Mouse (Mus musculus): ENCODE data around the gene H2afy. TPM values are rescaled to one million over a fixed set of nuclear protein-coding genes. Genes with fewer than 3 reads are reported as not detected.
A peak's percentile ranks its signal among the peaks of the same experiment; 100 is the strongest.

H2afy gene
- total RNA-seq, 2 experiments from 2014 or later: 97.2 to 108 TPM

DNA sequence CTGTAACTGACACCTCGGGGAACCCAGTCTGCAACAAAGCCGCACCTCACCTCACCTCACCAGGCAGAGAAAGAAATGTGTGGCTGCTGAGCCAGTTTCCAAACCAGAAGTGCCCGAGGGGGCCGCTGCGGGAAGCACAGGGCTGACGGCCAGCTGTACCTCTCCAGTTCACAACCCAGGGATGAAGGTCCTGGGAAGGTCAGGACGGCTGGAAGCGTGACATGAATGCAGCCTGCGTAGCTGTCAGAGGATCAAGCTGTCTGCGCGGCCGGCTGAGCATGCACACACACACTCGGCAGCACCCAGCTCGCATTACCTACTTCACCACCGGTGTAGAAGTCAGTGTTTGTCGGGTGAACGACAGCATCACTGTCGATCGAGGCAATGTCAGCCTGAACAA lies 48.2 kb downstream of the H2afy start:
- intact Hi-C loops (cut with DNase I): no loop called here
- no peak for DNase-seq (ENCODE audit: low spot score in 2 of 2)

DNA sequence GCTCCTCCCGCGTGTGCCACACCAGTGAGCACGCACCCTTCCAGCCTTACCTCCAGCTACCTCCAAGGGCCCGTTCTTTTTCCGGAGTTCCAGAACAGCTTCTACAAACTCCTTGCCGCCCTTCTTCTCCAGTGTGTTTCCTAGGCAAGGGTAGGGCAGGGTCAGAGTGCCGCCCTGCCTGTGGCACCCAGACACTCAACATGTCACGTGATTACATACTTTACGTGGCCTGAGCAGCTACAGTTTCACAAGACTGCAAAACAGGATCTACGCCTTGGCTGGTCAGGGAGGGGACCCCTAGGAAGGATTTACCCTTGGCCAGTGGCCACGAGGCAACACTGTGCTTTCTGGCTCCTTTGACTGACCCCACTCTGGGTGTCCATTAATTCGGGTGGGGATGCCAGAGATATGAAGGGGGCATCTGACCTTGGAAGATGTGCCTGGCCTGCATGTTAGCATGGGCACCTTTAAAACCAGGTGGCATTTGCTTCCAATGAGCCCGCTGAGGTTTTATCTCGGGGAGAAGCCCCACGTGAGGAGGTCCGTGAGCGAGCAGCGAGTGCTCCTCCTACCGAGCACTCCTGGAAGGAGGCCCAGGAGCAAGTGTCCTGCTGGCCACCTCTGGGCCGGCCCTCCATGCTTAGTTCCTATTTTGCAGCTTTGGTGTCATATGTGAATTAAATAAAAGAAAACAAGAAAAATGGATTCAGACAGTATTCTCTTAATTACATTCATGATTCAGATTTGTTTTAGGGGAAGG lies 51.8 kb downstream of the H2afy start:
- intact Hi-C loops (cut with DNase I): no loop called here
- no peak for DNase-seq (ENCODE audit: low spot score in 2 of 2)

DNA sequence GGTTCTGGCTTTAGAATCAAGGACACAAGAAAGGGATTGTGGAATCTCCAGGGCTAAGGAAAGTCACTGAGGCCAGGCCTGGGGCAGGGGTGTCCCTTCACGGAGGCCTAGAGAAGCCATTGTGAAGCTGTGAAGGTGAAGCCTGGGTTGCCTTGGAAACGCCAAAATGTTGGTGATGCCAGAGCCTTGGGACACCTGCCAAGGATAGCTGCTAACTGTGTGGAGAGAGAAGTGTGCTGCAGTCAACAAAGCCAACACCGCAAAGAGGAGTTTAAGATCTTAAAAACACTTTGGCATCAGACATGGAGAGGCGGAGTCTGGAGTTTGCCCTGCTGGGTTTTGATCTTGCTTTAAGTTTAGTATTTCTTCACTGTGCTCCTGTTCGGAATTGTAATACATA lies 54.5 kb downstream of the H2afy start:
- intact Hi-C loops (cut with DNase I): no loop called here
- no peak for DNase-seq (ENCODE audit: low spot score in 2 of 2)

DNA sequence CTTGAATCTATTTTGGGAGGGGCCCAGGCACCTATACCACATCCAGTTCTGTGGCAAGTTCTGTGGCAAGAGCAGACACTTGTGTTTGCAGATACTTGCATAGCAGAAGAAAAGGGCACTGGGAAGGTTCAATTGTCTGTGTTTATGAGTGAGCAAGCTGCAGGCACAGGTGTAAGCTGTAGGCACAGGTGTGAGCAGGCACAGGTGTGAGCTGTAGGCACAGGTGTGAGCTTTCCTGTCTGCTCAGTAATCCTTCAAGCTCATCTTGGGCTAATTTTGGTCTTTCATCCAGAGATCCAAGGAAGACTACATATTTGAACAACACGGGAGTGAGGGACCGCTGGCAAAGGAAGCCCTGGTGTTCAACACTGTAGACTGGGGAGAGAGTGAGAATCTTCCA lies 56.5 kb downstream of the H2afy start:
- intact Hi-C loops (cut with DNase I): loop anchor here (10.0 kb wide), 1 partner anchor 245 kb away; the partner anchor contains the start of gene Pitx1
- no peak for DNase-seq (ENCODE audit: low spot score in 2 of 2)

DNA sequence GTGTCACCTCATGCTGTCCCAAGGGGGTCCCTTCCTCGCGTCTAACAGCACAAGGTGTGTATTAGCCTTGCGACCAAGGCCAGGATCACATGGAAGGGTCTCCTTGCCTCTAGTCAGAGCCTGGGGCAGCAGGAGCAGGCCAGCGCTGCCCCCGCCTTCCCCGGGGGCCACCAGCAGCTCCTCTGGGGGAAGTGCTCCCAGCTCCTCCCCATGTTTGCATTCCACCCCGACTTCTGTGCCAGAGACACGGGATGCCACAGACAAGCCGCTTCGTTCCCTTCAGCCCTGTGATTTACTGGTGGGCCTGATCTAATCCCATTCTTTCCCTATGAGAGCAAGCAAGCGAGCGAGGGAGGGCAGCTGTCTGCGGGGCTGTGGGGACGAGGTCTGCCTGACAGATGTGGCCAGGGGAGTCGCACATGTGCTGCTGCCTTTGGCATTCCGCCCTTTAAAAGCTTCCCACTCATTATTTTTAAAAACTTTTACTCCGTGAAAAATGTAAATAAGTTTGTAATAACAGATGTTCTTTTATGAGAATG lies 57.4 kb downstream of the H2afy start:
- intact Hi-C loops (cut with DNase I): loop anchor here (10.0 kb wide), 1 partner anchor 244 kb away; the partner anchor contains the start of gene Pitx1
- no peak for DNase-seq (ENCODE audit: low spot score in 2 of 2)

DNA sequence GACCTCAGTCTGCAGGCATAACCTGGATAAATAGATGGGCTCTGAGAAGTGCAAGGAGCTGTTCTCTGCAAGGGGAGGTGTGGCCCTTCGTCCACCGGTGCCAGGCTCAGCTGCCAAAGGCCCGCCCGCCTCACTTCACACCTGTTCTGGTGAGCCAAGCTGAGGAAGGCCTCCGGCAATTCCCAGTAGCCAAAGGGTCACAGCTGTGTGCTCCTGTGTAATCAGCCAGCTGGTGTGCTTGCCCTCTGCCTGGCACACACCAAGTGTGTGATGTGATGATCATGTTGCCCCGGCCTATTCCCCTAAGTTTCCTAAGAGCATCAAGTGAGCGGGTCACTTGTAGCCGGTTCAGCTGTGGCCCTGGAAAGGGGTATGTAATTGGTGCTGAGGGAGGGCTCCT lies 60.2 kb downstream of the H2afy start:
- no peak for DNase-seq (ENCODE audit: low spot score in 2 of 2)
- intact Hi-C loops (cut with DNase I): loop anchor here (10.0 kb wide), 1 partner anchor 241 kb away; the partner anchor contains the start of gene Pitx1

DNA sequence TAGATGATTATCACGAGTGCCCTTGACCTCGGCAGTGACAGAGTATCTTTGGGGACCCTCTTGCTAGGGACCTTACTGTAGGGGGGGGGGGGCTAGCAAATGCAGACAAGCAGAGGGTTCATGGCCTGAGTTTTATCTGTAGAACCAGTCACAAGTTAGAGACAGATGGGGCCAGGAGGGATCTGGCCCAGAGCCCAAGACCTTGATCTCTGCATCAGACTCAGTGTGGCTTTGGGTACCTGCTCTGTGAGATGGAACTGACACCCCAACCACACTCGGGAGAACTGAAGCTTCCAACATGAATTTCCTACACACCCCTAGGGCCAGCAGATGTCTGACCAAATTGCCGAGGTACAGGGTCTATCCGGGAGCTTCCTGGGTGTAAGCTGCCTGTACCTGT lies 63.0 kb downstream of the H2afy start:
- DNase-seq (ENCODE audit: low spot score in 2 of 2): no peak
- intact Hi-C loops (cut with DNase I): loop anchor here (10.0 kb wide), 1 partner anchor 238 kb away; the partner anchor contains the start of gene Pitx1

DNA sequence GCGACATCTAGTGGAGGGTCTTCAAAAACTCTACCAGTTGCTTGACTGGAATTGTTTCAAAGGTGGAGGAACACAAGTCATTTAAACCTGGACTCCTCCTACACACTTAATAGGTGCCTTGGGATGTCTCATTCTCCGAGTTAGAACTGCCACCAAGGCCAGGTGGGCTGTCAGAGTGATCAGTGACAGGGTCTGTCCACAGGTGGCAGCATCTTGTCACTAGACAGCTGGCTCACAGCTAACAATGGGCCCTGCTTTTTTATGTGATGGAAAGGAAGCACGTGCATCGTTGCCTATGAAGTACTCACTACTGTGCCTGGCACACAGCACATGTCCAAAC lies 63.9 kb downstream of the H2afy start:
- peak; percentile 33 to 48 for DNase-seq (ENCODE audit: low spot score in 2 of 2)
- intact Hi-C loops (cut with DNase I): loop anchor here (10.0 kb wide), 1 partner anchor 237 kb away; the partner anchor contains the start of gene Pitx1

DNA sequence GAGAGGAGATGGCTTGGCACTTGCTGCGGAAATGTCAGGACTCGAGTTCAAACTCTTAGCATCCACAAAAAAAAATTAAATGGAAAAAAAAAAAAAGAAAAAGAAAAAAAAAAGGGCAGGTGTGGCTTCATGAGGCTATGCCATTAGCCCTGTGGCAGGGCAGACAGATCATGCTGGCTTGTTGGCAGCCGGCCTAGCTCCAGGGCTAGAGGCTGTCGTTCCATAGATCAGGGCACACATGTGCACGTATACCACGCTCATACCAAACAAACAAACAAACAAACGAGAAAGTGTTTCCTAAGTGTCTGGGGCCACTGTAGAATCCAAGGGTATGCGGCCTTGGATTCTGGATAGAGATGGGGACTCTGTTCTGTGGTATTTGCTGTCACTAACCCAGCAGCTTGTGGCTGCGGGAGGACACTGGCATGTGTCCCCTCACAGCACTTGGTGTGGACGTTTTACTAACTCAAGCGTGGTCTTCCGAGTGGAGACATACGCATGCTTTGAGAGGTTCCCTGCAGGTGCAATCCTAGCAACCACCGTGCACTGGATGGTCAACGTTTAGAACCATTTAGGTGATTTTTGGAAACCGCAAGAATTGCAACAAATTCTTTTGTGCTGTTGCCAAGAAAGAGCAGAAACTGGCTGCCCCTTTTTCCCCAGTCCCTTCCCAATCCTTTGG lies 64.4 kb downstream of the H2afy start:
- no peak for DNase-seq (ENCODE audit: low spot score in 2 of 2)
- intact Hi-C loops (cut with DNase I): loop anchor here (10.0 kb wide), 1 partner anchor 237 kb away; the partner anchor contains the start of gene Pitx1

DNA sequence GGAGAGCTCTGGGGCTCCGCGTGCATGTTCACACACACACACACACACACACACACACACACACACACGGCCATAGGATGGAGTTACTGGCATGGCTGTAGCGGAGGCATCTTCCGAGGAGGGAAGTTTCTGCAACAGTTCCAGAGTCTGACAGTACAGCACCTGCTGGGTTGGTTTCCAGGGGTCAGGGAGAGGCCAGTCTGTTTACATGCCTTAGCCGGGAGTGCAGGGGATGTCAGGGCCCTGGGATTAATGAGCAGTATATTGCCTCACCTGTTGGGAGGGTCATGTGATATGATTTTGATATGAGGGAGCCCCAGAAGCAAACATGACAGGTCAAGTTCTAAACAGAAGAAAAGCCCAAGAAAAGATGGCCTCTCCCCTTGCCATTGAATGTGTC lies 66.5 kb downstream of the H2afy start:
- intact Hi-C loops (cut with DNase I): loop anchor here (10.0 kb wide), 1 partner anchor 235 kb away; the partner anchor contains the start of gene Pitx1
- no peak for DNase-seq (ENCODE audit: low spot score in 2 of 2)

DNA sequence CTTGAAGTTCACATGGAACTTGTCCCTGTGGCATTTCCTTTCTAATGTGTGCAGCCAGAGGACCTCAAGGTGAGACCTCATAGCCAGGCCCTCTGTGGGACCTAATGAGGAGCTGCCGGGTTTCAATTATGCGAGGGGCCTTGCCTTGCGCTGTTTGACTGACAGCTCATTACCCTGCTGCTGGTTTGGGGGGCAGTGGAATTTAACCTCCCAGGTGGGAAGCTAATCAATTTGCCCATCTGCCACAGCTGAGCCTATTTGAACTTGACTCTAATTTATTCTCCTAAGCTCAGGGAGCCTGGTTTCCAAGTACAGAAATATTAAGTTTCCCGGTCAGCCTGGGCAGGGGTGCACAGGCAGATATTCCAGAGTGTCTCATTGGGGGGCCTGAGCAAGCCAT lies 67.6 kb downstream of the H2afy start:
- intact Hi-C loops (cut with DNase I): no loop called here
- no peak for DNase-seq (ENCODE audit: low spot score in 2 of 2)

DNA sequence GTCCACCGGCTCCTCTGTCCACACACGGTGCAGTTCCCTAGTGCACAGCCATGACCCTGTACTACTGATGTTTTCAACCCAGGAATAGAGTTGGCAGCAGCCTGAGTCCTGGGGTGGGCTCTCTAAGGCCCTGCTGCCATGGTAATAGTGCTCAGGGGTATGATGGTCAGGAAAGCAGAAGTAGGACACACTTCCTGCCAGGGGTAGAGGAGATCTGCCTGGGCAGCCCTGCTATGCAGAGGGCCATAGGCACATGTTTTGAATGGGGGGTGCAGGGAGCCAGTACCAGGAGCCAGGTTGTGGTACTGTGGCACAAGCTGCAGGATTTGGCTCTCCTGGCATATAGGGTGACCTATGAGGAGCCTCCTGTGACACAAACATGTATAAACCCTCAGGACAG lies 69.3 kb downstream of the H2afy start:
- intact Hi-C loops (cut with DNase I): no loop called here
- DNase-seq (ENCODE audit: low spot score in 2 of 2): no peak

DNA sequence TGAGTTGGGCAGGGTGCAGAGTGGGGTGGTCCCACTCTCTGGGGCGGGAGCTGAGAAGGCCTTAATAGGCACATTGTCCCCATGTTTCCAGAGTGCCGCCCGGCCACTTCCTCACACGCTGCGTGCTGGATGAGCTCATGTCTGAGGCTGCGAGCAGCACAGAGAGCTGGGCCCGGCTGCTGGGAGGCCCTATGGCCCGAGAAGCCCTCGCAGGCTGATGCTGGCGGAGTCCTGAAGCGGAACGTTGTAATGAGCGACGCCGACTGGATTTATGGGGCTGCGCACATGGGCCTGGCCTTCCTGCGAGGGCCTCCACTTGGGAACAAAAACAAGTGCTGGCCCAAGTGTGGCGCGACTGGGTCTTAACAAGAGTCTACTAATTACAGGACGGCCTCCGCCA lies 70.0 kb downstream of the H2afy start:
- no peak for DNase-seq (ENCODE audit: low spot score in 2 of 2)

DNA sequence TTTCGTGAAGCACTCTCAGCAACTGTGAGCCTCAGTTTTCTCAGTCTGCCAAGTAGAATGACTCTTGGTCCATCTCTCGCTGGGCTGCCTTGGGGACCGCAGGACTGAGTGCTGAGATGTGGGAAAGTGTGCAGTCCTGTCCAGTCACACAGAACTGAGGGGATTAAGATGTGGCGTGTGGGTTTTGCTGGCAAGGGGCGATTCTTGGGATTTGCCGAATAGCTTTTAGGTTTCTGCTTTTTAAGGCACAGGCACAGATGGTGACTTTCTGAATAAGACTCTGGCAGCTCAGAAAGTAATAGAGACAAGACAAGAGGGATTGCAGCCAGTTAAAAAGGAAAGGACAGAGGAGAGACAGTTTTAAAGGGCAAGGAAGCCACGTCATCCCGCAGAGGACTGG lies 78.4 kb downstream of the H2afy start:
- DNase-seq (ENCODE audit: low spot score in 2 of 2): no peak
- intact Hi-C loops (cut with DNase I): loop anchor here (10.0 kb wide), 1 partner anchor 213 kb away; no protein-coding TSS in a partner anchor

More for the DNA sequence above, 70.0 kb downstream of the H2afy start:
- intact Hi-C loops (cut with DNase I): no loop called here

DNA sequence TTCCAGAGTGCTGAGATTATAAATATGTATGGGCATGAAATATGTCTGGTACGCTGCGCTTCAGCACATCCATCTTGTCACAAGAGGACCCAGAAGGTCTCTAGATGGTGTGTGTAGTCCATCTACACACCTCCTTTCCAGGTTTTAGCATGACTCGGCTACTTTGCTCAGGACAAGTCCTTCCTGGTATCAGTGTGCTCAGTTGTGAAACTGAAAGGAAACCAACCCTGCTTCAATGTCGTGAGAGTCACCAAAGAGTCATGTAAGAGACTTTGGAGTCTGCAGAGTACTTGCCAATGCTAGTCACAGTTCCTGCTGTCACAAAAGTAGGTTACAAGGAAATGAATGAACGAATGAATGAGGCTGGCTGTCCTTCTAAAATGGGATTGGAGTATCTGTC lies 80.4 kb downstream of the H2afy start:
- no peak for DNase-seq (ENCODE audit: low spot score in 2 of 2)
- intact Hi-C loops (cut with DNase I): loop anchor here (10.0 kb wide), 1 partner anchor 211 kb away; no protein-coding TSS in a partner anchor

DNA sequence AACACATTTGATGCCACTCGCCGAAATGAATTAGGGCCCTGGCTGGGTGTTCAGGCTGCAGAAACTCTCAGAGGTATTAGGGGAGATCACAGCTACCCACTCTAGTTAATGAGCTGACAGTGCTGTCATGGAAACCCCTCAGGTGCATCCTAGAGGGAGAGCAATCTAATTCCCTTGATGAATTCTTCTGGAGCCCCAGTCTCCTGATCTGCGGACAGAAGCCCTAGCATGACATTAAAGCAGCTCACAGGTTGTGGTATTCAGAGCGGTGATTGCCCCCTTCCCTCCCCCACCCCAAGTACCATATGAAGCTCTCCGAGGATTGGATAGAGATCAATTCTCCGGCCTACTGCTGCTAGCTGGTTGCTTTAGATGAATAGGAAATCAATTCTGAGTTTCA lies 82.1 kb downstream of the H2afy start:
- intact Hi-C loops (cut with DNase I): loop anchor here (10.0 kb wide), 1 partner anchor 209 kb away; no protein-coding TSS in a partner anchor
- no peak for DNase-seq (ENCODE audit: low spot score in 2 of 2)

DNA sequence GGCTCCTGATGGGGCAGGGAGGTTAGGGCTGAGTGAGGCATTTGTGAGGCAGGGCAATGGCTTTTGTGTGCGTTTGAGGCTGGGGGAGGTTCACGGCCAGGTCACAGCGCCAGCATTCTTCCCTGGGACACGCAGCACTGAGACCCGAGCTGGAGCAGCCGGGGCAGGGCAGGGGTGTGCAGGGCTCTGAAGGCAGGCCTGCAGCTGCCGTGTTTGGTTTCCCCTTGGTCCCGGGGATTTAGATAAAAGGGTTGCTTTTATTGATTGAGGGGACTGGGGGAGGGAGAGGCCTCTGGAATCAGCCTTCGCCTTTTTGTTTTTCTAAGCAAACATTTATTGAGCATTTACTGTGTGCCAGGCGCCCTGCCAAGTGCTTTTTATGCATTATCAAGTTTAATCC lies 83.4 kb downstream of the H2afy start:
- DNase-seq (ENCODE audit: low spot score in 2 of 2): no peak
- intact Hi-C loops (cut with DNase I): loop anchor here (10.0 kb wide), 1 partner anchor 208 kb away; no protein-coding TSS in a partner anchor

DNA sequence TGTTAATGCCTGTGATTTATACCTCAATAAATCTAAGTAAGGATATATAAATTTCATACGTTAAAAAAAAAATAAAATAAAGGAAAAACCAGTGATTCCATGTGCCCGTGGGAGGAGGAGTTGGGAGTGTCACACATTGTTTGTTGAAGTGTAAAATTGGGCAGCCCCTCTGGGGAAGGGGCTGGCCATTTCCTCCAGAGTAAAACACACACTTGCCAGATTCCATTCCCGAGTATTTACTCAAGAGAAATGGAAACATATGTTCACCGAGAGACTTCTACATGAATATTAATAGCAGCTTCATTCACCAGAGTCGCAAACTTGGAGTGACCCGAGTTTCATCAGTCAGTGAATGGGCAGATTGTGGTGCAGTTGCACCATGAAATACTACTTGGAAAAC lies 85.9 kb downstream of the H2afy start:
- DNase-seq (ENCODE audit: low spot score in 2 of 2): no peak
- intact Hi-C loops (cut with DNase I): loop anchor here (10.0 kb wide), 1 partner anchor 205 kb away; no protein-coding TSS in a partner anchor

DNA sequence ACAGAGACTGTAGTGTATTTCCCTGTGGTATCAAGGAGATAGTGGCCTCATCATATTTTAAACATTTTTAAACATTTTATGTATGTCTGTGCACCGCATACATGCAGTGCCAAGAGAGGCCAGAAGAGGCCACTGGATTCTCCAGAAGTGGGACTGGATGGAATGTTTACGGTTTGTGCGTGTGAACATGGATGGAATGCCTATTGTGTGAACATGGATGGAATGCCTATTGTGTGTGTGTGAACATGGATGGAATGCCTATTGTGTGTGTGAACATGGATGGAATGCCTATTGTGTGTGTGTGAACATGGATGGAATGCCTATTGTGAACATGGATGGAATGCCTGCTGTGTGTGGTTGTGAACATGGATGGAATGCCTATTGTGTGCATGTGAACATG lies 93.9 kb downstream of the H2afy start:
- intact Hi-C loops (cut with DNase I): no loop called here
- no peak for DNase-seq (ENCODE audit: low spot score in 2 of 2)

DNA sequence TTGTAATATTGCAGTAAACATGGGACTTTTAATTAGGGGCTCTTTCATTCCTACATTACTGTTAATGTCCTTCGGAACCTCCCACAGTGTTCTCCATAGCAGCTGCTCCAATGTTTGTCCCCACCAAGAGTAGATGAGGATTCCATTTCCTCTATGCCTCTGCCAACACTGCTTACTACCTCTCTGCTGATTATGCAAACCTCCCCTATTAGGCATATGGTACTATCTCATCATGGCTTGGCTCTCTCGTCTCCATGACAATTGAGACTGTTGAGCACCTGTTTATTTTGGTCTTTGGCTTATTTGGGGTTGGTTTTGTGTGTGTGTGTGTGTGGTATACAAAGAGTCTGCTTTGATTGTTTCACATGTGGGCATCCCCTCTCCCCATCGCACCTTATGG lies 95.5 kb downstream of the H2afy start:
- DNase-seq (ENCODE audit: low spot score in 2 of 2): peak in 1 of 2 experiments; percentile 21
- intact Hi-C loops (cut with DNase I): no loop called here

All from left cerebral cortex, postnatal 14 days (tissue).